Mouse (Mus musculus): ENCODE data around the gene Magi1. TPM values are rescaled to one million over a fixed set of nuclear protein-coding genes. Genes with fewer than 3 reads are reported as not detected.

Magi1 gene
- polyA plus RNA-seq, 1 experiment: 5.1 TPM

DNA sequence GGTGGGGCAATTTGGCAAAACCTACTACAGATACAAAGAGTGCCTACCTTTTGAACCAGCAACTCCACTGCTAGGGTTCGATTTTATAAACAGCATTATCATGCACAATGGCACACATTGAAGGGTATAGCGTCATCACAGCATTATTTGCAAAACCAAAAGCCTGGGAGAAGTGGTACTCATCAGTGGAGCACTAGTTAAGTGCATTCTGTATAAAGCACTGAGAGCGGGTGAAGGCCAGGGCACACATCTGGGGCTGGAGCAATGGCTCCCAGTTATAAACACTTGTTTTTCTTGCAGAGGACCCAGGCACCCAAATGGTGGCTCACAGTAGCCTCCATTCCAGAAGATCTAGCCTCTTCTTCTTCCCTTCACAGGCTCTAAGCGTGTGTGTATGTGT, 67.9 kb downstream of the Magi1 start:
- DNase-seq (ENCODE audit: low read depth, low spot score): no peak
- 77% methylated on average over 4 of the region's 4 CpGs for WGBS

DNA sequence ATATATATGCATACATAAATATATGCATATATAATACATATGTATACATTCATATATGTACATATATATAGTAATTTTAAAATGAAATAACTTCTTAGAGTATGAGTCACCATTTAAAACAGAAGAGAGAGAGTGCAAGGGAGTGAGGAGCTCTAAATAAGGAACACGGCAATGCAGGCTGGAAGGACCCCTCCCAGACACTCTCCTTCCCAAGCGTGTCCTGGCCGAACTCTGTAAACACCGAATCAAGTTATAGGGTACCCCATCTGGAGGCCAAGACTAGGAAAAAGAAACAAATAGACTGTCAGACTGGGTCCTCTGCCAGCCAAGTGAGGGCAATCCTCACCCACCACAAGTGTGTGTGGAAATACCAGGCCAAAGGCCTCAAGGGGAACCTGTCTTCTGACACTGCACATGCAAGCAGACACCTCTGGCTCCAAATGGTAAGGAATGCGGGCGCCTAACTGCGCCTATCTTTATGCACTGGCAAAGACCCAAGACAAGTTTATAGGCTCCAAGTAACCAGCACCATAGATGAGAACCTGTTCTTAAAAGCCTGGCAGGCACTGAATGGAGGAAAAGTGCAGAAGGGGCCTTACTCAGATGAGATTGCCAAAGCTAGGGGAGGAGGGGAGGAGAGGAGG, 68.7 kb downstream of the Magi1 start:
- peak; percentile 78 for DNase-seq (ENCODE audit: low read depth, low spot score)
- 36% methylated on average over 7 of the region's 7 CpGs for WGBS

DNA sequence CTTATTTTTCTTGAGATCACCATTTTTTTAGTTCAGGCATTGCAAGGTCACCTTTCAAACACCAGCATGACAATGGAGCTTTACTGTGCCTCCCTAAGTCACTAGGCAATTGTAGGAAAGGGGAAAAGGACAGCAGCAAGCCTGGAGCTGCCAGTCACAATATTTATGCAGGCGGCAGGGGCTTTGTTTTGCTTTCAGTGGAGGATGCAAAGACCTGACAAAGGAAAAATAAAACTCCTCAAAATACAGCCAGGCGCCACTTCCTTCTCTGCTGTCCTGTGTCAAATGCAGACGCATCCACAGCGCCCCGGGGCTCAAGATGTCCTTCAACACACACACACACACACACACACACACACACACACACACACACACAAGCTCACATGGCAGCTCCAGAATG, 77.8 kb downstream of the Magi1 start:
- WGBS: 78% methylated on average over 5 of the region's 5 CpGs

DNA sequence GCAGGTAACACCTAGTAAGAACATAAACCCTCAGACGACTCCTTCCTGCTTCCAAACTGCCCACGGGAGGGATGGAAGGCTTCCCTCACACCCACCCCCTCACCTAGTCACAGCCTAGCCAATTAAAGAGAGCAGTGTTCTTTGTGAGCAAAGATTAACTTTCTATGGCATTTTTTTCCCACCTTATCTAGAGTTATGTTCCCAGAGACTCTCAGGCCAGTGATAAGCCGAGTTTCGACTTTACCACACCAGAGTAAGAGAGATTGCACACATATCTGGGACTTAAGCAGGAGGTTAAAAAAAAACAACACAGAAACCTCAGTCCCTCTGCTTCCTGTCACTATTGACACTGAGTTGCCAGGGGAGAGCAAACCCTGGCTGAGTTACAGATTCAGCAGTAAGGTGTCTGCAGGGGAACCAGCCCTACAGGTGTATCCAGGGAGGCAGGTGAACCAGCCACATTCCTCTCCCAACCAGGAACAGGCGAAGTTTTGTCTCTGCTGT, 80.0 kb downstream of the Magi1 start:
- 19% methylated on average over 5 of the region's 5 CpGs for WGBS
- no peak for DNase-seq (ENCODE audit: low read depth, low spot score)

More for the DNA sequence above, 77.8 kb downstream of the Magi1 start:
- no peak for DNase-seq (ENCODE audit: low read depth, low spot score)

DNA sequence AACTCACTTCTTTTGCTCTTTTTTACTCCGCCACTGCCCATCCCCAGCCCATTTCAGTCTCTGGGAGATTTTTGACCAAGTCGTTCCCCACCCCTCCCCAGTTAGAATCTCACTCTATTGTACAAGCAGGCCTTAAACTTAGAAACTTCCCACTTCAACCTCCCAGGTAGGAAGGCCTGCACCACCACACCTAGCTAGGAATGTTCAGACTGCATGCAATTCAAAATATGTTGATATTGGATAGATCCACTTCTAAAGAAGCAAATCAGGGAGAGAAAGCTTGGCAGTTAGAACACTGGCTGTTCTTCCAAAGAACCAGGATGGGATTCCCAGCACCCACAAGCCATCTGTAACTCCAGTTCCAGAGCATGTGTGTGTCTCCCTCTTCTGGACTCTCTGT, 81.8 kb downstream of the Magi1 start:
- 99% methylated on average over 2 of the region's 2 CpGs for WGBS

DNA sequence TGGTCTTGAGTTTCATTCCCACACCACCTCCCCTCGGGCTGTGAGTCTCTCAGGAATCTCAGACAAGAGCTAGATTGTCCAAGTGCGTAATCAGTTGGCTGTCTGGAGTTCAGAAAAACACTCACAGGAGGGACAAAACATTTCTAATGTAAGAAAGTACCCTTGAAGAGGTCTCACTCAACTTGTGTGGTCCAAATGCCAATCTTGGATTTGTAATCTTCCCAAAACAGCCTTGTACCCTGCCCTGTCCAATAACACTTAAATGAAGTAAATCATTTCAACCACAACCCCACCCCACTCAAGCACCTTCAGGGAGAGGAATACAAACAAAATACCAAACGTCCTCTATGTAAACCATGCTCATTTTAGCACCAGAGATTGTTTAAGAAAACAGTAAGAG, 82.8 kb downstream of the Magi1 start:
- DNase-seq (ENCODE audit: low read depth, low spot score): no peak
- WGBS: 44% methylated on average over 3 of the region's 3 CpGs

More for the DNA sequence above, 81.8 kb downstream of the Magi1 start:
- no peak for DNase-seq (ENCODE audit: low read depth, low spot score)

DNA sequence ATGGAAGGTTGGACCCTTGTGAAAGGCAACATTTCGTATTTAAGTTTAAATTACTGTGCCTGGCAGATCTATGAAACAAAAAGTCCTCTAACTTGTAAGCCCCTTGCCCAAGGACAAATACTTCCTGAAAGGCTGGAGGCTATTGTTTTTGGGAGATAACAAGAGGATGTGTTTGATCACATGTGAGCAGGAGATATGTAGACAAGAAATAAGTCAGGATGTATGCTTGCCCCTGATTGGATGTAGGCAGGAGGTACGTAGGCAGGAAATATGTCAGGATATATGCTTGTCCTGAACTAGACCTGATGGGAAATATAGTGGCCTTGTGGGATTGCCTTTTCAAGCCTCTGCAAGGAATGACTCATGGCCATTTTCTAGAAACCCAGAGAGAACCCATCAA, 84.0 kb downstream of the Magi1 start:
- WGBS: 94% methylated on average over 2 of the region's 2 CpGs
- DNase-seq (ENCODE audit: low read depth, low spot score): no peak

DNA sequence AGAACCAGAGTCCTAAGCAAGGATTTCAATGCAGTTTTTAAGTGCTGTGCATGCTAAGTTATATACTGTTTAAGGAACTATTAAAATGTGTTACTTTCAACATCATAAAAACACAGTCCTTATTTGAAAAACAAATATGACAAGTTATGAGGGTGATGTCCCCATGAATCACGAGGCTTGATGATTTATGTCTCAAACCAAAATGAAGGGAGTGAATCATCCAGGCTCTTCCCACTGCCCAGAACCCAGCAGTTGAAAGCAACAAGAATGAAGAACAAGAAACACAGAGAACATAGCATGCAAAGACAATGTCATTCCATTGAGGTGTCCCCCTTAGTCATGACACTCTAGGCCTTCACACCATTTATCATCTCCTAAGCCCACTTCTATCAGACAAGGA, 85.9 kb downstream of the Magi1 start:
- WGBS: 18% methylated on average over 1 of the region's 1 CpGs
- DNase-seq (ENCODE audit: low read depth, low spot score): no peak

DNA sequence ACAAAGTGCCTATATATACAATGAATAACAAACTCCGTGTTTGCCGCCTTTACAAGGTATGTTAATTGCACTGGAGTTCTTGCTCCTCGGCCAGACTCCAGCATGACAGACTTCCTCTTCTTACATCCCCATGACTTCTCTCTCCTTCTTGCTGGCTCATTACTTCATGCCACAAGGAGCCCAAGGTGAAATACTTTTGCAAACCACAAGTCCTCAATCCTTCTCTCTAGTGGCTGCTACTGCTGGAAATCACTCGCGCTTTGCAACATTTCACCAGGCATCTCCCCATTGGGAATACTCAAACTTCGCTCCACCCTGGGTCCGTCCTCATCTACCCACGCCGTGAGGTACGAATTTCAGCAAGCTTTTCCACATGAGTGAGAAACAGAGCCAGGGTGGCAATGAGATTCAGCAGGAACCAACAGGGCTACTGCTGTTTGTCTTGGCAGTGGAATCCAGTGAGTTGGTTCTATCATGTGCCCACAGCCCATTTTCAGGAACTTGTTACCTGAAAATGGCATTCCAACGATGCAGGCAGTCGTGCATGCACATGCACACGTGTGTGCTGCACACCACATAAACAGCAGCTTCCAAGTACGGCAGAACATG, 88.3 kb downstream of the Magi1 start:
- WGBS: 63% methylated on average over 14 of the region's 14 CpGs

DNA sequence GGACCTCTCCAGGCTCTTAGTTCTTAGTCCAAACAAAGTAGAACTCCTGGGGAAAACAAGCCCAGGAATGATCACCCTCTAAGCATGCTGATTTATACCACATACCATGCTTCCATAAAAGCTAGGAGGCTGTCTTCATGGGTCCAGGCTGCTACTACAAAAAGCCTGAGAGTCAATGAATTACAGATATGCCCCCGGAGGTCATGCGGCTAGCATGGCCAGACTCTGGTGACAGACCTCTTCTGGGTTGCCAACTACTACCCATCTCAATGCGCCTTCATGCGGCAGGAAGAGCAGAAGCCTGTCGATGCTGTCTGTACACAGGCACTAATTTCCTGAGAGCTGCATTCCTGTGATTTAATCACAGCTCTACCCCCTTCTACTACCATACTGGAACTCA, 92.9 kb downstream of the Magi1 start:
- 71% methylated on average over 5 of the region's 5 CpGs for WGBS
- no peak for DNase-seq (ENCODE audit: low read depth, low spot score)

More for the DNA sequence above, 88.3 kb downstream of the Magi1 start:
- no peak for DNase-seq (ENCODE audit: low read depth, low spot score)

DNA sequence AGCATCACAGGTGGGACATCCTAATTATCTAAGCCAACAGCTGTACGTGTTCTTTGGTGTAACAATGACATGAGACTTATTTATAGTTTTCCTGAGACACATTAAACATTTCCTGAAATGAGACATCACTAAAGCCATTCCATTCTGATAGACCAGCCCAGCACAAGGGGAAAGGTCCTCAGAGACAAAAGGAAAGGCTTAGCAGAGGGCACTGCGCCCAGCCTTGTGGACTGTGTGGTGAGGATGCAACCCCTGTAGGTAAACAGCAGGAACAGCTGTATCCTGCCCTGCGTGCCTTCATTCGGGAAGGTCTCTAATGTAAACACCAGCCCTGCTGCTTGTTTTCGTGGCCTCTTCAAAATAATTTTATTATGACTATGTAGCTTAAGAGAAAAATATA, 94.3 kb downstream of the Magi1 start:
- no peak for DNase-seq (ENCODE audit: low read depth, low spot score)
- 41% methylated on average over 5 of the region's 5 CpGs for WGBS

DNA sequence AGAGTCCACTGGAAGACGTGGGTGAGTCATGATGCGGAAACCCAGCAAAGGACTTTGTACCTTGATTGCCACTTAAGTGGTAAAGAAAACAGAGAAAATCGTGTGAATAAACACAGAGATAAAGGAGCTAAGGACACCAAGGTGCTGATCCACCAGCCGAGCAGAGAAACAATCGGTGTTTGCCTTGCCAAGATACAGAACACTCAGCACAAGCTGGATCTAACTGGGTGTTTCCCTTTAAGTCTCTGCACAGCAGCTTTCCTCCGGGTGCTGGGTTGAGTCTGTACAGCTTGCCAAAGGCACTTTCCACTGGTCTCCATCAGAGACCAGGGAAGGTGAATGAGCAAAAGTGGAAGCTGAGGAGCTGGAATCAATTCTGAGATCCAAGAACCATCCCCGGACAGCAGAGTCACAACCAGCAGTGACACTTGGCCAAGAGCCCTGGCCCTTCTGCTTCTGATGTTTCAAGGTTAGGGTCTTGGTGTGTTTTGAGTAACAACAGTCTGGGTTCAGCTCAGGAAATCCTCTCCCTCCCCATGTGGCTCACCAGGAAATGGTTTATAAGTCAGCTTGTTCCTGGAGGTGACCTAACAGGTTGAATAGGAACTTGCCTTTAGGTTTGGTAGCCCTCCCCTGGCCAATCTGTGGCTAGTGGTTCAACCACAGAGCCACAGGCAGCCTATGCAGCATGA, 96.9 kb downstream of the Magi1 start:
- peak; percentile 84 for DNase-seq (ENCODE audit: low read depth, low spot score)
- WGBS: 7% methylated on average over 7 of the region's 7 CpGs

DNA sequence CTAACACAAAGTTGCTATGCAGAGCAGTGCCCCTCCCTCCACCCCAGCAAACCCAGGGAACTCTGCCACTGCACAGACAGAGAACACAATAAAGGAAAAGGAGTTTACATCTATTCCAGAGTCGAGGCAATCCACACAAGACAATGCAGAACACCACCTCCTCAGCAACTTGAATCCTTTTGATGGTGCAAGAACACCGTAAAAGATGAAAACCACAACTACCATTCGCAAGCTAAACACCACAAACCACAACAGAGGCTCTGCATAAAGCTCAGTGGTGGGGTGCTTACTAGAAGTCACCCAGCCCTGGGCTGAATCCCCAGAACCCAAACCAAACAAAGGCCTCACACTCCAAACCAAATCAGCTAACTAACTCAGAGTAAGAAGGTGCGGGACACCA, 99.4 kb downstream of the Magi1 start:
- WGBS: 60% methylated on average over 4 of the region's 4 CpGs
- no peak for DNase-seq (ENCODE audit: low read depth, low spot score)

DNA sequence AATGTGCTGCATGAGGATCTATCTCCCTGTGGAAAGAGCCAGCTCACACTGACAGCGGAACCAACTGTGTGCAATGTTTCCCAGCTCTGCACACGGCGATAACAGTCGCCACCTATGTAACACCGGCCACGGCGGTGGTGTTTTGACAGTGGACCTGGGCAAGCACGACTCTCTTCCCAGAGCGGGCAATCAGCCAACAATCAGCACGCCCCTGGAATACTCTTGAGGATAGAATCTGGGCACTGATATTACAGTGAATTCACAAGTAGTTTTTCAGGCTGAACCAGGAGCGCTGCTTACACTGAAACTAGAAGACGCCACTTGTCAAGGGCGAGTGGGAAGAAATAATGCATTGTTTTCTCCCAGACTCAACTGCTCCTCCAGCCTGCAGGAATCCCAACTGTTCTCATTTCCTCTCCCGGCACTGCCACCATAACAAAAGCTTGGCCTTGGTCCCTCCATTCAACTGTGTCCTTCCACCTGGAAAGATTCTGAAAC, 100.3 kb downstream of the Magi1 start:
- WGBS: 27% methylated on average over 14 of the region's 14 CpGs
- DNase-seq (ENCODE audit: low read depth, low spot score): no peak

DNA sequence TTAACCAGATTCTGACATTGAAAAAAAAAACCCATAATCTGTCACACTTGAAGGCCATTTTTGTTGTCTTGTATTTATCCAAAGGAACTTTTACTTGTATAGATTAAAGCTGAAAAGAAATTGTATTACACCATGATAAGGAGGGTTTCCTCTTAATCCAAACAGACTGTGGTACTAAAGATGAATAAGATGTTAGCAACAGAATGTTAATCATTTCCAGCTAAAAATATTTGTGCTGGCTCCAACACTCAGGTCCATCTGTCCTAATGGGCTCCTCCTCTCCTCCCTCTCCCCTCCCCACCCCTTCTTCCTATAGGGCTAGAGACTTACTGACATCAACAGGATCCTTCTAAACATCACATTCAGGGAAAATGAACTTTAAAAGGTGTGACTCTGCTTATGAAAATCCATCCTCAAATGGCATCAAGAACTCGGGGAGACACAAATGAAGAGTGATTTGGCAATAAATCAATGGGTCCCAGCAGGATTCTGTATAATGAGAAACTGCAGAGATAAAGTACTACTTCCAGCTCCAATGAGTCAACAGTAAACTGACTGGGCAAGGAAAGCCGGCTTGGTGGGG, 102.0 kb downstream of the Magi1 start:
- DNase-seq (ENCODE audit: low read depth, low spot score): no peak
- 38% methylated on average over 2 of the region's 2 CpGs for WGBS

DNA sequence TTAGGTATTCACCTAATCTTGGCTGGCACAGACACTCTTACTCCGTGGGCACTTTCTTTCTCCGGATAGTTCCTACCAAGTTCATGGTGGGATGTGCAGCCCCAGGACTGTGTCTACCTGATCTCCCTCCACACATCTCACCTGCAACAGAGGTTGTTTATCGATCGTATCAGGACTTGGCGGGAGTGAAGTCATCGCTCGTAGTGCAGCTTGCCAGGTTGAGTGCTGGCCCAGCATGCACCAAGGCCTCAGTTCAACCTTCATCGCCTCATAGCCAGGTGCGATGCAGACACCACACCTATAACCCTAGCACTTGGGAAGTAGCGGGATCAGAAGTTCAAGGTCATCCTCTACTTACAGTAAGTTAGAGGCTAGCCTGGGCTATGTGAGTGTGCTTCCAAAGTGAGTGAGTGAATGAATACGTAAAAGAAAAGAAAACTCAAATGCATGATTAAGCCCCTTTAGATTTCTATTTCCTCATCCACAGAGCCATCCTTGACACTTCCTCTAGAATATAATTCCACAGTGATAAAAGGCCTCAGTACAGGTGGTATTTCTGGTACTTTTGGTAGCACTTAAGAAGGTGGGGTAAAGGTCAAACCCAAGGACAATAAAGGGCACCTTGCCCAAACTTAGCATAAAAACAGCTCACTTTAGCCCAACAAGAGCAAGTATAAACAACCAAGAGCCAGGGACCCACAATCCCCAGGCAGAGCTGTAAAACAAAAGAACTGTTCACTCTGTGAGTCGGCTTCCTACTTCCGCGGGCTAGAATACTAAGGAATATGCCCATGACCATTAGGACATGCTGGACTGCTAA, 103.2 kb downstream of the Magi1 start:
- no peak for DNase-seq (ENCODE audit: low read depth, low spot score)
- WGBS: 86% methylated on average over 14 of the region's 14 CpGs

DNA sequence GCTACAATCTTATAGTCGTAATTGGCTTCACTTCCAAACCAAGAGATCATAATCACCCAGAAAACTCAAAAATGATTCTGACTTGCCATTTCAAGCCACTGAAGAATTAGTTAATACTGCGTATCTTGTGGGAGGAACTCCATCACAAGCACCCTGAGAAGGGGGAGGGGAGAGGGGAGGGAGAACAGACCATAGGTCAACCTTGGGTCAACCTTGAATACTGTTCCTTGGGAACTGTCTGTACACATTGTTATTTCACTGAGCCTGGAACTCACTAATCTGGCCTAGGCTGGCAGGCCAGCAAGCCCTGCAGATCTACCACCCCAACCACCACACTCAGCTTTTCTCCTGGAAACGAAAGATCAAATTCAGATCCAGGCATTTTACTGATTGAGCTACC, 106.2 kb downstream of the Magi1 start:
- 89% methylated on average over 3 of the region's 3 CpGs for WGBS
- no peak for DNase-seq (ENCODE audit: low read depth, low spot score)

DNA sequence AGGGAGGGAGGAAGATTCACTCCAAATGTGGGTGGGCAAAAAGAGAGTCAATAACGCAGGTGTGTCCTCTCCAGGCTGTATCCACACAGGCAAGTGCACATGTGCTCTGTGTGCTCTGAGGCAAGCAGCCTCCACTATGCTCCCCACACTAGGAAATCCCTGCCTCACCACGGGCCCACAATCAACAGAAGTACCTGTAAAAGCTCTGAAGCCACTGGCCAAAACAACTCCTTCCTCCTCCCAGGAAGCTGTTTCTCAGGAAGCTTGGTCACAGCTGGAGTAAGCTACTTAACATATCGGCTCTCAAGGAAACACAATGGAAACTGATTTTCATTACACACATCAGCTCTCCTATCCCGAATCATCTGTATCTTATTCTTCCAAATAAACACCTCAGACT, 107.0 kb downstream of the Magi1 start:
- 39% methylated on average over 4 of the region's 4 CpGs for WGBS
- DNase-seq (ENCODE audit: low read depth, low spot score): no peak

DNA sequence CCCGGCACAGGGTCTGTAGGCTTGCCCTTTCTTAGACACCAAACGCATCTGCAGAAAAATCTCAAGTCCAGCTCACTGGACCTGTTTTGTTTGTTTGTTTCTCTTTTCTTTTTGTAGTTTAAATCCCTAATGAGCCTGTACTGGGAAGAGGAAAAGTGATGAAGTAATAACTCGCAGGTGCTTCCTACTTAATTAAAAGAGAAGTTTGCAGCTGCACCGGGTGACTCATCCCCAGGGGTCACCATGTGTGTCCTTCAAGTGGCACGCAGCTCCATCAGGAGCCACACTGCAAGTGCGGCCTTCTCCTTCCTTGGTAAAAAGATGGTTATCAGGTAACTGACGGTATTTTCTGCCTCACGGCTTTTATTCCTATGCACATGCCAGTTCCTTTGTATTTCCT, 112.5 kb downstream of the Magi1 start:
- 68% methylated on average over 8 of the region's 8 CpGs for WGBS
- no peak for DNase-seq (ENCODE audit: low read depth, low spot score)
